Mouse (Mus musculus) thymus, postnatal 10 days (tissue): ENCODE data around the gene Angptl7.

Experiments used
- DNase-seq, 2 experiments: peaks; one replicate each; pipeline ENCODE4 v3.0.0; 2021; ENCODE audit warnings: low spot score in 2 of 2

The Angptl7 gene

DNA sequence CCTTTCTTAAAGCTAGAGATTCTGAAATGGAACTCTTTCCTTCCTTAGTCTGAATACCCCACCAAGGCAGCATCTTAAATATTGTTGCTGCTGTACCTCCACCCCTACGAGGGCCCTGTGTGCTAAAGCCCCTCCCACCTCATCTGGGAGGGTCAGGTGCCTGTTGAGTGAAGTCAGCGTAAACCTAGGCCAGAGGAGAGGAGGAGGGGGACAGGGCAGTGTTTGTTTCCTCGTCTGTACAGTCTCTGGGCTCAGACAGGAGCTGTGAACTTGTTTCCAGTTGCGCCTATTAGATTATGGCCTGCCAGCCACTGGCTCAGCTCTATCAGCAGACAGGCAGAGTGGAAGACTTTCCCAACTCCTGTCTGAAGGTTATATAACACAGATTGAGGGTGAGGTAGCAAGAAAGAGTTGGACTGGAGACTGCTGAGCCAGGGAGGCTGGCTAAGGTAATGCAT, at the start of gene Angptl7:
Angptl7 (minus strand) TSS at position 51 of the 458 bp plus-strand sequence.
- no peak for DNase-seq

DNA sequence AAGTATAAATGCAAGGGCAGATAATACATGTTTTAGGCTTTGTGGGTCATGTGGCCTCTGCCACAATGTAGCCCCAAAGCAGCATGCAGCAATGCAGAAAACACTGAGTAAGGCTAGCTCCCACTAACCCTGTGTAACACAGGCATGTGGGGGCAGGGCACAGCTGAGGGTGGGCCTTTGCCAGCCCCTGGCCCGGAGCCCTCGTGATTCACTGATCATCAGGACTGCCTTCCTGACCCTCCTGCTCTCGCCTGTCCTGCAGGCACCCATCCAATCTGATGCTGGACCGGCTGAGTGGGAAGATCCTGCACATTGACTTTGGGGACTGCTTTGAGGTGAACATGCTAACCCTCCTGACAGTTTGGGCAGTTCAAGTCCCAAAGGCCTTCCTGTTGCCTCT, 48.8 kb upstream of the Angptl7 start:
- DNase-seq = no peak

DNA sequence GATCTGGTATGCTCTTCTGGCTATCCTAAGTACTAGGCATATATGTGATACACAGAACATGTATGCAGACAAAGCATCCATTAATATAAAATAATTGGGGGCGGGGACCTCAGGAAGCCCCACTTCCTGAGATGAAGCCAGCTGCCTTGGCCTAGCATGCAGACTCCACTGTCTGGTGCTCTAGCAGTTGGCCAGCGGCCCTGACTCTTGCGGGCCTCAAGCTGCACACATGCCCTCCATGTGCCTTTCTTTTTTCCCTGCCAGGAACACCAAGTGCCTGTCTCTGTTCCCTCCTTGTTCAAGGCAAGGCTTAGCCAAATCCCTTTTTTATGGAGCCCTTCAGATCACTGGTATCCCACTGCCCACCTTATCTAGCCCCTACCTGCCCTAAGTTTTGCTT, 35.6 kb upstream of the Angptl7 start:
- no peak for DNase-seq

DNA sequence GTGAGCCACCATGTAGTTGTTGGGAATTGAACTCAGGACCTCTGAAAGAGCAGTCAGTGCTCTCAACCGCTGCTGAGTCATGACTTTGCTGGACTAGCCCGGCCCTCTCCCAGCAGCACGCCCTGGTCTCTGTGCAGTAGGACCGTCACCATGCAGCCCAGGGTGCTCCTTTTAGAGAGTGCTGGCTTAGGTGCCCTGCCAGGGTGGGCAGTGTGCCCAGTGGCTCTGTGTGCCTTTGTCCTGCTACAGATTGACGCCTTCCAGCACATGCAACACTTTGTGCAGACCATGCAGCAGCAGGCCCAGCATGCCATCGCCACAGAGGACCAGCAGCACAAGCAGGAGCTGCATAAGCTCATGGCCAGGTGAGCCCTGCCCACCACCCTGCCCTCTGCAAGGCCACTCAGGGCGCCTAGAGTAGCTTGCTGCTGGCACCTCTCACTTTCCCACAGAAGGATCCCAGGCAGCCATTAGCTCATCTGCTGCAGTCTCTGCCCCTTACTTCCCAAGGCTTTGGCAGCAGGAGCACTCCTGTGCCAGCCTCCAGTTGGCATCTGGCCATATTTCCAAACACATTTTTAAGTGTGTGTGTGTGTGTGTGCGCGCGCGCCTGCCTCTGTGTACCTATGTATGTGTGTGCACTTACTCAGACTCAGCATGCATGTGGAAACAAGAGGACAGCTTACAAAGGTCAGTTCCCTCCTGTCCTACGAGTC, 33.5 kb upstream of the Angptl7 start:
- no peak for DNase-seq

DNA sequence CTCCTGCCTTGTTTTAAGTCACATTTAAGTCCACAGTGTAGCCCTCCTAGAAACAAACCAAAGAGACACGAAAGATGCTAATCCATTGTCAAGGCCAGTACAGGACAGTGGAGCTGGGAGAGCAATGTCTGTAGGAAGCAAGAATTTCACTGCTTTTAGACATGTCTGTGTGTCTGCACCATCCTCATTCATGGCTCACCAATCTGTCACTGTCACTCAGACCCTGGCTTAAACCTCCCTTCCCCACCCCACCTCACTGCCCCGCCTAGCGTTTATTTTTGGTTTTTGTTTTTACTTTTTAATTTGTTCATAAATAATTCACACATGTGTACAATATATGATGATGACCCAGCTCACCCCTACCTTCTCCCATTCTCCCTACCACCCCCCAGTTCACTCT, 32.3 kb upstream of the Angptl7 start:
- no peak for DNase-seq

DNA sequence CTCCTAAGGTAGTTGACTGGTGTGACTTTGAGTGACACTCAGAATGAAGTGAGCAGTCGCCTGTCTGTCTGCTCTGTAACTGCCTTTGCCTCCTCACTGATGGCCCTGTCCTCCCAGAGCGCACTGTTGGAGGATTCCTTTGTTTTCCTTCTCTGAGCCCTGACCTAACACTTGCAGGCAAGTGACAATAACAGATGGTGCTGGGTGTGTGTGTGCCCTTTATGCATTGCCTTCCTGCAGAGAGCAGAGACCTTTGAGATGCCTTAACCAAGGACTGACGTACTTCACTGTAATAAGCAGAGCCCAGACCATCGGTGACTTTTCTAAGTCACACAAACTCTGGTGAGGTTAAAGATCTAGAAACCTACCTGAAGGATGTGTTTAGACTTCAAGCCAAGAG, 31.1 kb upstream of the Angptl7 start:
- DNase-seq = no peak

DNA sequence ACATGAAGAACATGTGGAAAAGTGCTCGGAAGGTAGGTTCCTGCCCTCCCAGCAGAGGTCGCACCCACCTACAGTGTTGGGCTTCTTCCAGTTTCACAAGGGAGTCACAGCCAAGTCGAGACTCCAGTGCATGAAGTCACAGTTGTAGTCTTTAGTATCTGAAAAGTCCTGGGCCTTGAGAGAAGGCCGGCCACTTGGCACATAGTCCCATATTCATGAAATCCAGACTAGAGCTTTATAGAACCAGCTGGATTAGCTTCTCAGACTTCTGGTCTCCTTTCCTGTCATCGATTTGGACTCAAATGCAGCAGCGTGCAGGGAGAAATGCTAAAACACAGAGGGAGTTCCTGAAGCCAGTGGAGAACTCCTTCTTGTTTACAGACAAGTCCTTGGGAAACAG, 30.5 kb upstream of the Angptl7 start:
- no peak for DNase-seq

DNA sequence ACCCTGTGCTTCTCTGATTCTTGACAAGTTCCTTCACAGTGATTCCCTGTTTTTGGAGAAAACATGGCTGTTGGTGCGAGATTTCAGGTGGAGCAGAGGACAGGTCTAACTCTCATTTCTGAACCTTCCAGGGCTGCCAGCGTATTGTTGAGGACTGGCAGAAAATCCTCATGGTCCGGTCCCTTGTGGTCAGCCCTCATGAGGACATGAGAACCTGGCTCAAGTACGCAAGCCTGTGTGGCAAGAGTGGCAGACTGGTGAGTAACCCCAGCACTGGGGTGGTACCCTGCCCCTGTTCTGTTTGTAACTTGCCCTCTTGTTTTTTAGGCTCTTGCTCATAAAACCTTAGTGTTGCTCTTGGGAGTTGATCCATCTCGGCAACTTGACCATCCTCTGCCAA, 30.1 kb upstream of the Angptl7 start:
- DNase-seq = no peak

DNA sequence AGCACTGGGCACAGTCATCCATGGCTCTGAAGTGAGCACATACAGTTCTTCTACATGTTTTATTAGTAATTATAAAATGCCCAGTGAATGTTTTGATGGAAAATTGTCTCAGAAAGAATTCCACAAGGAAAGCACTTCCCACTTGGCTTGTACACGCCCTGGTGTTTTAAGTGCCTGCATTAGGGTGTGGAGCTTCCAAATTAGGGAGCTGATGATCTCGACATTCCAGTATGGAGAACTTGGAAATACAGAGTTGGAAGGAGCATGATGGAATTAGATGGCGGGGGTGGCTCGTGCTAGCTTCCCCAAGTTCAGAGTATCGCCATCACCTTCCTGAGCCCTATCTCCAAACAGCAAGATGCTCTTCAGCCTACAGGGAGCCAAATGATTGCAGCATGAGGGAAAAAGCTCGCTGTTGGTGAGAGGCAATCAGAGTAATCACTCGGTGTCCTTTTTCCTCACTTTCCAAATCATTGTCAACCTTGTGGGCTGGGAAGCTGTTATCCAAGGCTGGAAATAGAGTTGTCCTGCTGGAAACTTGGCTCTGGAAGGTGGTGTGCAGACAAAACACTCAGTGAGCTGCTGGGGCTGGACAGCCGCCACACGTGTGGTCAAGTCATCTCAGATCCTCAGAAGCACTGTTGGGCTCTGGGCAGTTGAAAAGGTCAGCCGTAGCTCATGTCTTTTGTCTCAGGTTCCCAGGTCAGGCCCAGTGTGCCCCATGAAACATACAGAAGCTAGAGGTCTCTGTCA, 27.1 kb upstream of the Angptl7 start:
- DNase-seq = no peak

DNA sequence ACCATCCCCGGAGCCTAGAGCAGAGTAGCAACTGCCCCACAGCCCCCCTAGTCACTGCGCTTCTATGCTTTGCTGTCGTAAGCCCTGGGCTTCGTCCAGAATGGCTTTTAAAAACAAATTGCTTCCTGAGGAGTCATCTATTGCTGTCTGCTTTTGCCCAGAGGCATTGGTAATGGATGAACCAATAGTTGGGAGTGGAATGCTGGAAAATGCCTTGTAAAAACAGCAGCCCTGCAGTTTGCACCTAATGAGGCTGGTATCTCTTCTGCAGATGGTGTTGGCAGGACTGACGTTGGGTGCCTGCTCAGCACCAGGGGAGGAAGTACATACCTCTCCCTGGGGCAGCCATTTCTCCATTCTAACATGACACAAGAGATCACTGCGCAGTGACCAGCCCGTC, 23.3 kb upstream of the Angptl7 start:
- no peak for DNase-seq

DNA sequence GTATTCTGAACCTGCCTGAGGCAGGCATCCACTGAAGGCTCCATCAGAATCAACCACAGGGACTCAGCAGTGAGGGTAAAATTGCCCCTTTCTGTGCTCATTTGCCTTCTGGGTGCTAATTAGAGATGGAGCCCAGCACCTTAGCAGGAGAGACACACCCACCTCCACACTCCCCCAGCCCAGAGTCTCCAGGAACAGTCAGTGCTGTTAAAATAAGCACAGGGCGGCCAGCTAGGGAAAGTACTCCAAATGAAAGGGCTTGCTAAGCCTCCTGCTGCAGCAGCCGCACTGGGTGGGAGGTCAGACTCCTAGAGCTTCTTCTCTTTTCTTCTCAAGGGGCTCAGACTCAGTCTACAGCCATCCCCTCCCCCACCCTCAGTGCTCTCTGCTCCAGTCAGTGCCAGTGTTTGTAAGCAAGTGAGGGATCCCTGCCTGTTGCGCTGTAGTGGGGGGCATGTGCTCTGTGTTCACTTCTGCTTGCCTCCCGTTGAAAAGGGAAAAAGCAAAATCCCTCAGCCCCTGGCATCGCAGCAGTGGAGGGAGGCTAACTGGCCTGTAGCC, 18.1 kb upstream of the Angptl7 start:
- DNase-seq = no peak

DNA sequence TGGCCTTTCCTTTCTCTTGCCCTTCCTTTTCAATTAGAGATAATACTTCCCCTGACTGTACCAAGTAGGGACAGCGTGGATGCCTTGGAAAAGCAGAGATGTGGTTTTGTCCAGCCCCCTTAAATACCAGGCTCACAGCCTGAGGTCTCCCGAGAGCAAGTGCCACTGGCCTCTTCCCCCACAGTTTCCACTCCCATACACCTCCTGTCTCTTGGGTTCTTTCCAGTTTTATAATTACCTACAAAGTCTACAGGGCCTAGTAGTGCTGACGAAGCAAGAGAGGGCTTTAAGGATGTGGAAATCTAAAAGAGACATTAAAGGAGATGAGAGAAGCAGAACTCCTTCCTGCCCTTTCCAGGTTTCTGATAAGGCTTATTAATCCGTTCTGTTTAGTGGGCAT, 17.5 kb upstream of the Angptl7 start:
- no peak for DNase-seq

DNA sequence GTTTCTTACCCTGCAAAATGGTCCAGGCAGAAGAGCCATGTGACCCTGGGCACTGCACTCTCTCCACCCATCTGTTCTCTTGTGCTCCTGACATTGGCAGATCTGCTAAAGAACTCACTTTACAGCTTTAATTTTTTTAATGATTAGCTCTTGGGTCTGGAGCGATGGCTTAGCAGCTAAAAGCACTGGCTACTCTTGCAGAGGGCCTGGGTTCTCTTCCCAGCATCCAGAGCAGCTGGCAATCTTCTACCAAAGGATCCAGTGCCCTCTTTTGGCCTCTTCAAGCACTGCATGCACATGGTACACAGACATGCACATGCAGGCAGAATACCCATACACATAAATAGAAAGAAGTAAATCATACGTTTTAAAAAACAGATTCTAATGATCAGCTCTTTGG, 15.1 kb upstream of the Angptl7 start:
- peak in 1 of 2 experiments; percentile 31 for DNase-seq

DNA sequence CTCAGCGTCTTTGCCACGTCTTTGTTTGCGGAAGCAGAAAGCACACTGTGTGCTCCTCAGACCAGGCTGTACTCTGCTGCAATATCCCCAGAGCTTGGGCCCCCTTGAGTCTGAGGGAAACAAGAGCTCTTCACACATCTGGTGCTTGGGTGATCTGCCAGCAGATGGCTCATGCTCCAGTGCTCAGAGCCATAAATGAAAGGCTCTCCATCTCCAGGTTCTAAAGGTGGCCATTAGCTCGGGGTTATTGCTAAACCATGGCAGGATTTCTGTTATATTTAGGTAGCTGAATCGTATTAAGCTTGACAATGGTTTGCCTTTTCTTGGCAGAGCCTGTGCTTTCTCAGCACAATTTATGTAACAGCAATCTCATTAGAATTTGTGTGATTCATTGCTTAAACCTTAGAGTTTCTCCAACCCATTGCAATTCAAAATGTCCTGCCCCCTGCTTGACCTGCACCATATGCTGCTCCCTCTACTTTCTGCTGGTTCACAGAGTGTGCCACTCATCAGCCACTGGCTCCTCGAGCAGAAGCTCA, 12.8 kb upstream of the Angptl7 start:
- DNase-seq = no peak

DNA sequence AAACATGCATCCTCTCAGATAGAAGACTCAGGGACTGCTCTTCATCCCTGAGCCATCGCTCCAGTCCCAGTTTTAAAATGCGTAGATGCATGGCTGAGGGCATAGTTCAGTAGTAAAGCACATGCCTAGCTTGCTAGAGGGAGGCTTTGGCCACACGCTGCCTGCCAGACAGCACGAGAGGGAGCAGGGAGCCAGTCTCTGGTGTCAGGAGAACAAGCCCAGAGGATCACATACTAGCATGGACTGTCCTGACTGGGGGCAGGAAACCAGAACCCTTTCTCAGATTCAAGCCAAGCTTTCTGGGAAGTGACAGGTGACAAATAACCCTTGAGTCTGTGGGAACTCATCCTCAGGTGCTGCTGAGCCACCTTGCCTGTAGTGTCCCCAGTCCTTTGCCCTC, 11.1 kb upstream of the Angptl7 start:
- DNase-seq = no peak

DNA sequence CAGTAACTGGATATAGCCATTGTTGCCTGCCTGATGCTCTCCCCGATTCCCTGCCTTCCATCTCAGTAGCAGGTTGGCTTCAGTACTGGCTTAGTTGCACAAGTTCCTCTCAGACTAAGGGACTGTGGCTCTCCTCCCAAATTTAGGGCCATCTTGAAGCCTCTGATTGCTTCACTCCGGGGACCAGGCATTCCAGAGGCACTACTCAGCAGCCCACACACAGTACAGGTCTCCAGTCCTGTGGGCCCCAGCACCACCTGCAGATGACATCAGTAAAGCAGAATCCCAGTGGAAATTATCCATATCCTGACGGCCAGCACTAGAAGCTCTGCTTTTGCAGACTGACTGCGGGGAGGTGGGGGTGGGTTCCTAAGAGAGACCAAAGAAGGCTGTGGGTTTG, 10.4 kb upstream of the Angptl7 start:
- DNase-seq = no peak

DNA sequence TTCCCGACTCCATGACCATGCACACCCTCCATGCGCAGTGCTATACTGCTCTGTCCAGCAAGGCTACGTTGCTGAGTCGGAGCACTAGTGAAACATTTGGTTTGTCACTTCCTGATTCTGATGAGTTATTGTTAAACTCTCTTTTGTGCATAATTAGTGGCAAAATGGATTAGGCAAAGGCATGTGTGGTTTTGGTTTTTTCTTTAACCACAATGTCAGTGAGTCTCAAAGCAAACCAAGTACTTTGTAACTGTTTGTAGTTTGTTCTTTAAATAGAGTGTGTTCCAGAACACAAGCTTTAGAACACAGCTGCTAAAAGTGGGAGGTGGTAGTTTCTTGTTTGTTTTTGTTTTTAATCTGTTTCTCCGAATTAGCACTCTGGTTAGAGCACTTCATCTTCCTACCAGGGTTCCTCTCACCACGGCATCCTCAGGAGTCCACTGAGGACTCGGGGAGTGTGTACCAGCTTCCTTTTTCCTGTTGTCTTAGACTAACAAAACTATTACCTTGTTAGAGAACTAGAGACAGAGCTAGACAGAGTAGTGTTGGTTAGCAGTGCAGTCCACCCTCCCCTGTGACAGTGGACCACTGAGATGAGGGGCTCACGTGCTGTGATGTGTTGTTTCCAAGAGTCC, 9.3 kb upstream of the Angptl7 start:
- DNase-seq = no peak

DNA sequence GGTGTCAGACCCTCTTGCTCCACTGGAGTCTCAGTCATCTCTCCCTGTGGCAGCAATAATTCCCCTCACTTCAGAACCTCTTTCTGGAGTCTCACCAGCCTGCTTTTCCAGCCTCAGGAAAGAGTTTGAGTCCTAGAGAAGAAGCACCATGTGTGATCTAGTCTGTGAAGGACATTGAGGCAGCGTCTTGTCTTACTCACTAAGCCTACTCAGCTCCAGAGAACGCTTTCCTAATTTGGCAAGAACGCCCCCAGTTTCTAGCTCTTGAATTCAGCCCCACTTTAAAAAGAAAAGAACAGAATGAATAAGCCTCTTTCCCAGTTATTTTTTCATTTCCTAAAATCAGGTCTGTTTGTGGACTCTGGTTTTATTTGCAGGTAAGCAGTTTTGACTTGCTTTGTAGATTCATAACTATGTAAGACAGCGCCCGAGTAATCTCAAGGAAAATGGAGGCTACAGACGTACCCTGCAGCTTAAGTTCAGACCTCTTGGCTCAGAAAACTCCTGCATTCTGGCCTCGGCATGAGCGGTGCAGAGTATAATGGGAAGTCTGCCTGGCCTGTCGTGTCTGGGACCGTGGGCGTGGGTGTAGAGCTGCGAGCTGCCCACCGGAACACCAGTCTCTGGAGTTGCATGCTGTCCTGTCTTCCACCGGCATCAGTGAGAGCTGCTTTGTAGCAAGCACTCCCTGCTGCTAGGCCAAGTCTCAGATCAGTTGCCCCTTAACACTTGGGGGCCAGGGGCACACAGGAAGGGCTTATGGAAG, 8.0 kb upstream of the Angptl7 start:
- DNase-seq = no peak

DNA sequence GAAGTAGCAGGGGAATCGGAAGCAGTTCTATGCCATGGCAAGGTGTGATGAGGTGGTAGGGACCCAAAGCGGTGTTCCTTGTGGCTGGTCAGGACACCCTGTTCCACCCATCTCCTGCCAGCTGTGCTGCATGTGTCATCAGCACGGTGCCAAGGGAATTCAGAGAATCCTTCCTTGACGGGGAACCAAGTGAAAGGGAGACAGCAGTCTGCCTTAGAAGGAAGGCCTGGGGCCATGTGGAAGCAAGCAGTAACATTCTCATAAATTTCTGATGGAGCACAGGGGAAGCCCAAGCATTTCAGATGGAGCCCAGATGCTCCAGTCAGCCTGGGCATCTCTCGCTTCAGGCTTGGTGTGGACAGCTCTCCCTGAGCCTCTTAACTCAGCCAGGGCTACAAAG, 7.3 kb upstream of the Angptl7 start:
- no peak for DNase-seq

DNA sequence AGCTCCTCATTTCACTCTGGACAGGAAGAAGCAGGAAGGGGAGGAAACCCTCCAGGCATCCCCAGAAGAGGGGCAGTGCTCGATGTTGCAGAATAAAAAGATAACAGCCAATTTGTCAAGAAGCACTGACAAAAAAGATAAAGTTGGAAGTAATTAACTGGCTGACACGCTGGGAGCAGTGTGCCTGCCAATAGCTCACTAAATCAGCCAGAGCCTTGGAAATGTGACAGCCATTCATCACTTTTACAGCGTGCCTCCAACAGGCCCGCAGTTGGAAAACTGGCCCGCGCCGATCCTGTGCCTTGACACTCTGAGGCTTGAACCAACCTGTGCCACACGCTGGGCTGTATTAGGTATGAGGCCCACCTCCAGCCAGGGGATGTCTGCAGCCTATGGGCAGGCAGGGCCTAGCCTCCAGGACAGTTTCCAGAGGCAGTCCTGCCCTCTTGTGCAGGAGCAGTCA, 4.3 kb upstream of the Angptl7 start:
- DNase-seq = no peak

DNA sequence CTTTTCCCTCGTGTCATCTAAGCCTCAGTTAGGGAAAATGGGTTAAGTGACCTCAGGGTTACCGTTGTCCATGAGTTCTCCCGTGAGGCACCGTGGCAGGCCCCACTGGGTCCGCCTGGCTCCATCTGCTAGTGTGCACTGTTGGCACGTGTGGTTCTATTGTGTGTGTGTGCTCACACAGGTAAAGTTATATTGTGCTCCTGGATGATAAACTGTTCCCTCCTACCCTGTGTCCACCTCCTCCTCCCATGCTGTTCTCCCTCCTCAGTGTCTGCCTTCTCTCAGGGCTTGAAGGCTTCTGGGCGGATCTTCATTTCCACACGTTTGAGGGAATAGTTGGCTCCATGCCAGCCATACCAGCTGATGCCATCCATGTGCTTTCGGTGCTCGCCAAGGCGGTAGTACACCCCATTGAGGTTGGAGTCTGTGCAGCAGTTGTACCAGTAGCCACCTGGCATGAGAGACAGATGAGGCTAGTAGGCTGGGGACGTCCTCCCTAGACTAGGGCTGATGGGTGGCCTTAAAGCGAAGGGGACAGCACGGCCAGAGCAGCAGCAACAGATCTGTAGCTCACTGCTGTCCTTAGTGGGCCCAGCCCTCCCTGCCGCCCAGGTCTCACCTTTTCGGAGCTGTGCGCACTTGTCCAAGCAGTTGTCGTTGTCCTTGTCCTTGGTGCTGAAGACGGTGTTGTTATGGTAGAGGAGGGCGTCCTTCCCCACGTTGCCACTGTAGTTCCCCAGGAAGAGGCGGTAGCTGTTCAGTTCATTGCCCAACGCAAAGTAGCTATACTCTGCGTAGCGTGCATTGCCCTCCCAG, 4.2 kb downstream of the Angptl7 start:
- no peak for DNase-seq
